Mouse (Mus musculus) CD4-positive, CD25-positive, alpha-beta regulatory T cell, adult 4 months (primary cell): ENCODE measurements around the gene Ccdc148. TPM values are rescaled to one million over a fixed set of nuclear protein-coding genes. Genes with fewer than 3 reads are reported as not detected.
A peak's percentile ranks its signal among the peaks of the same experiment; 100 is the strongest.

Experiments used
- ATAC-seq: one replicate; pipeline ENCODE4 v1.8.0; 2017
- polyA plus RNA-seq, 2 experiments: library from polyadenylated mRNA; unstranded; fragments of 100-300 nt; shearing (Covaris generic); gene quantifications; one replicate each; pipeline ENCODE4 v1.2.1; 2017

The Ccdc148 gene
- 1 to 10 TPM; 1.0 to 1.1 TPM for polyA plus RNA-seq

DNA sequence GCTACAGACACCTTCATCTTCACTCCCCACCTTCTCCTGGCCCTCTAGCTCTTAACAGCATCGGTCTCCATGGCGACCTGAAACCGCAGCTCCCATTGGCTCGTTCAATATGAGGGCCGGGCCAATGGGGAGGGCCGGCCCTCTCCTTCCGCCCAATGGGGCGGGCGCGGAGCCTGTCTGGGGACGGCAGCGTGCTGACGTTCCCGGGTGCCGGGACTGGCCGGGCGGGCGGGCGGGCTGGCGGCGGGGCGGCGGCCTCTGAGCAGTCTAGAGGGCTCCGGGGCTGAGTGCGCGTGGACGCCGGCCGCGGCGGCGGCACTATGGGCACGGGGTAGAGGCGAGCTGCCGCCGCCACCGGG lies at the start of gene Ccdc148, which contains the start of gene Pkp4:
Gene Ccdc148, minus strand, starts transcription at position 79 of the 359 bp plus-strand sequence.
Gene Pkp4, plus strand, starts transcription at position 246 of the 359 bp plus-strand sequence.
- ATAC-seq = peak; percentile 94

DNA sequence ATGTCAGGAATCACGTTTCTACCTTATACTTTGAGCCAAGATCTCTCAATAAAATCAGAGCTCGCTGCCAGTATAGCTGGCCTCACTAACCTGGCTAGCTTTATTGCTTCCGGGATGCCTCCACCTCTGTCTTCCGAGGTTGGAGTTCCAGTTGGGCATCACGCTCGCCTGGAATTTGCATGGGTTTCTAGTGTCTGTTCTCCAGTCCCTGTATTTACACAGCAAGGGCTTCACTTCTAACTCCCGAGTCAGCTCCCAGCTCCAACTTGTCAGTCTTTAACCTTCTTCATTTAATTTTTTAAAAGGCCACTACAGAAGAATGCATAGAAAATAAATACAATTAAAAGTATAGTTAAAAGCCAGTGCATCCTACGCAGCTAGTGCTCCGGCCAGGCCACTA lies 47.8 kb upstream of the Ccdc148 start:
- no peak for ATAC-seq

DNA sequence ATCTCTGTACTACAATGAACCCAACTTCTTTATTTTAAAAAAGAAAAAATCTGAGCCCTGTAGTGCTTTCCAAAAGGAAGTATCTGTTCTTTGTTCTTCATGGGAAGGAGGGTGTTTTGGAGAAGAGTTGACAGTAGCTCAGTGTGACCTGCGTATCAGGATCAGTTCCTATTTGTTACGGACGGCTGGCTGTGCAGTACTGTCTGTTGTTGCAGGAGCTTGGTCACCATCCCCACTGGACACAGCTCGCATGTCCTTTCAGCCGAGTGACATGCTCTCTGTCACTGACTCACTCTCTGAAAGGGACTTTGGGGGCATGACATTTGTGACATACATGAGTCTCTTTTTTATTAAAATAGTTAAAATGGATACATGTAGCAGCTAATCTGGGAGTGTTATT lies 47.2 kb upstream of the Ccdc148 start:
- no peak for ATAC-seq

DNA sequence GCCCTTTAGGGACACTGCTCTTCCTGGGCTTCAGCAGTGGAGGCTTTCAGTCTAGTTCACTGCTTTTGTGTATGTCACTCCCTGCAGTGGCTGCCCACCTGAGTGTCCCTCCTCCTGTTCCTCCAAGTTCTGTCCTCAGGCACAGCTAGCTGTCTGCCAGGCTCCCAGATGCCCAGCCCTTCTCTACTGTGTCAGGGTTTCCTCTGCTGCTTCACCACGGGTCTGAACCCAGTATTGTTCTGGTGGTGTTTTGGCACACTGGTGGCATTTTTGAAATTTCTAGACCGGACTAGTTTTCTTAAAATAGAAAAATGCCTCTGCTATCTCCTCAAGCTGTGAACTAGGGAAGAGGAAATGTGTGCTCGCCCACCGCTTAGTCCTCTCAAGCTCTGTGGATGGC lies 46.8 kb upstream of the Ccdc148 start:
- no peak for ATAC-seq

DNA sequence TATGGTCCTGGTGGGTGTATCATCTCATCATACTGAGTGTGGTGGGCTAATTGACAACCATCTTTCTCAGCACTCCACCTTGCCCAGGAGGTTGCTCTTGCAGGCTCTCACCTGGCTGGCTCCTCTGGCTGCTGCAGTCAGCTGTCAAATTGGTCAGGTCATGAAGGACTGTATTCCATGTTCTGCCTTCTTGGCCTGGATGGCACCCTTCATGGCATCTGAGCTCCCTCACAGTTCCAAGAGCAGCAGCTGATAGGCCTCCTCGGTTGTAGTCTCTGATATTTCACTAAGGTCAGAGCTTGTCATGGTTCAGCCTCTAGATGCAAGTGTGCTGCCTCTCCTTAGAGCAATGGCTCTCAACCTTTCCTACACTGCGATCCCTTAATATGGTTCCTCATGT lies 45.7 kb upstream of the Ccdc148 start:
- ATAC-seq = no peak

DNA sequence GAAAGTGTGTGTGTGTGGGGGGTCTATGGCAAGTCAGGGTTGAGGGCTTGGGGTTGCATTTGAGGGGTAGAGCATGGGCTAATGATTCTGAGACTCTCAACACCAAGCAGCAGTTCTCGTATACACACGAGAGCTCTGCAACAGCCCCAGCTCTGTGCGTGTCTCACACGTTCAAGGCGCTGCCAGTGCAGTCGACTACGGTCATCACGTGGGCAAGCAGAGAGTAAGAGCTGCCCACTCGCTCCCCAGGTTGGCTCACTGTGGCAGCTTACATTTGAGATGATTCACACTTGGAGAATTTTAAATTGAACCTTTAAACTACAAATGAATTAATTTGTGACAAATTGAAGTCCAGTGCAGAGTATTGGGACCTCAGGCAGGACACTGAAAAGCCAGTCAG lies 44.6 kb upstream of the Ccdc148 start:
- ATAC-seq = no peak

DNA sequence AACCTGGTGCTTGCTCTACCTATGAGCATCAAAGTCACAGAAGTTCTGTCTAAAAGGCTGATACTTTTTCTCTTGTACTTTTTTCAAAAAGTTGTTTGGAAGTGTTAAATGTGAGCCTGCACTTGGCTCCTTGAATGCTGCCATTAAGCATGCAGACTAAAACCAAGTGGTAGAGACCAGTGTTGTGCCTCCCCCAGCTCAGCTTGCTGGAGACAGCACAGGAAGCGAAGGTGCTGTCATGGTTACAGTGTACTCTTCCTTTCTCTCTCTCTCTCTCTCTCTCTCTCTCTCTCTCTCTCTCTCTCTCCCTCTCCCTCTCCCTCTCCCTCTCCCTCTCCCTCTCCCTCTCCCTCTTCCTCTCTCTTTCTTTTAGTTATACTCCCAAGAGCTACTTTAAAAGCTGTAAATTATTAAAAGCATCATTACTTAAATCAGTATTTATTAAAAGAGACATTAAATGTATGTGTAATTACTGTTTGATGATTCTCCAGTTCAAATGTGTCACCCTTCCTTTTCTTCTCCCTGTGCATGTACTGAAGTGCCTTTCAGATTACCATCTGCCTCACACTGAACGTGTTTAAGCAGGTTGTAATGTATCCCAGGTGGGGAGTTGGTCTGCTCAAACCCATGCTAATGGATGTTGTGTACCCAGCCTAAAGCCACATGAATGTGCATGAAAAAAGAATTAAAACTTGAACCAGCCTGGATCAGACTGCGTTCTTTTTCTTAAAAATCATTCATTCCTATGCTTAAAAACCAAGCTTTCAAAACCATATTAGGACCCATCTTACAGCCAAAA lies 43.3 kb upstream of the Ccdc148 start:
- peak; percentile 41 for ATAC-seq

DNA sequence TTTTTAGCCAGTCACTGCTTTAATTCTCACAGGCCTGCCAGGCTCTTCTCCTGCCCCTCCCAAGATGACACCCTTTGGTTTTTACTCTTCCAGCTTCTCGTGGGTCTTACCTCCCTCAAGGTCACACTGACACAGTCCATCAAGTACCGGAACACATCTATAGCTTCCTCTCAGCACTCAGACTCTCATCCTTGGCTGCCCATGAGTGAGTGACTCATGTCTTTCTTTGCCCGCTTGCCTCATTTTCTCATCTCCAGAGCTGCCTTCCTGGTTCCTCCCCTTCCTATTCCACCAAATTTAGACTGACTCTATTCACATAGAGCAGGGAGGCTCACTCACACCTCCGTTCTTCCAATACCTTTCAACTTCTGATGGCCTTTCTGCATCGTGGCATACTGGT lies 42.4 kb upstream of the Ccdc148 start:
- no peak for ATAC-seq

DNA sequence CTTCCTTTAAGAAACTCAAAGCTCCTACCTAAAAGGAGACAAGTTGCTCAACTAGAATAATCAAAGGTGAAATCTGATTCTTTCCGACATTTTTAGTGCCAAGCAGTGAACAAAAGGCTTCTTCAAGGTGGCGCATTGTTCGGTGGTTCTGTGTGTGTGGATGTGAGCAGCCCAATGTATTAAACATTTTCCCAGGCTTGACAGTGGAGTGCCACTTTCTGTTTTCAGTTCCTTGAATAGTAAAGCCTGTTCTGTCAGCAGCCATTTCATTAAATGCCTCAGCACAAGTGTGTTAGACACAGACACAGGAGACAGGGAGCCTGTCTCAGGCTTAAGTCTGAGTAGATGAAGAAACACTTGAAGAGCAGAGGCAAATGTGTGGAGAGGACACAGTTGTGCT lies 40.0 kb upstream of the Ccdc148 start:
- ATAC-seq = no peak

DNA sequence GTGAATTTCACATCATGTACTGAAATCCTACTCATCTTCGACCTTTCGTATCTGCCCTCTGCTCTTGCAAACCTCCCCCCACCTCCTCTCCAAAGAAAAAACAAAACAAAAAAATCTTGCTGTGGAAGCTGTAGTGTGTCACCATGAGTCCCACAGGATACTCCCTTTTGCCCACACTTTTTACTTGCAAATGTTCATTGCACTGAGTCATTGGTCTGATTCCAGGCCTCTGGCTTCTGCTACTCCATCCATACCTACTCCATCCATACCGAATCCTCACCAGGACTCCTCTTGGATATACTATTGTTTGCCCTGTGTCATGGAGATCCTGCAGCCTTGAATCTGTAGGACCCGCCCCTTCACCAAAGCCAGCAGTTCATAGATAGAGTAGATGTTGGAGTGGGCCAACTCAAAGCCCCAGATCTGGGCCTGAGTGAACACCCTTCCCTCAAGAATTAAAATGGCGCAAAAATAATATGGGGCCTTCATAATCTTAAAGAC lies 39.0 kb upstream of the Ccdc148 start:
- ATAC-seq = no peak

DNA sequence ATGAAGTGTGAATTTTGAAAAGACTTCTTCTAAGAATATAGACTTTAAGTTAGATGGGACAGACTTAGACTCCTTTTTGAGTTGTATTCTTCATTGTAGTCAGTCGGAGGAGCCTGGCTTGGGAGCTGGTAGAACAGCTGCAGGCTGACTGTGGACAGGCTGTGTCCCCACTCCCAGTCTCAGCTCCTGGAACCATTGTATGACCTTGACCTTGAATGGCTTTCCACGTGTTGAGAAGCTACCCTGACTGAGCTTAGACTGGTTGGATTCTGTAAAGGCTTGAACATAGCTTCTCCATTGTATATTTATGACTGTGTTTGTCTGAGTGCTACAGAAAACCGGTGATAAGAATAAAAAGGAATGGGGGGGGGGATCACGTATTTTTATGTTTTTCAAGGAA lies 36.7 kb upstream of the Ccdc148 start:
- ATAC-seq = no peak

DNA sequence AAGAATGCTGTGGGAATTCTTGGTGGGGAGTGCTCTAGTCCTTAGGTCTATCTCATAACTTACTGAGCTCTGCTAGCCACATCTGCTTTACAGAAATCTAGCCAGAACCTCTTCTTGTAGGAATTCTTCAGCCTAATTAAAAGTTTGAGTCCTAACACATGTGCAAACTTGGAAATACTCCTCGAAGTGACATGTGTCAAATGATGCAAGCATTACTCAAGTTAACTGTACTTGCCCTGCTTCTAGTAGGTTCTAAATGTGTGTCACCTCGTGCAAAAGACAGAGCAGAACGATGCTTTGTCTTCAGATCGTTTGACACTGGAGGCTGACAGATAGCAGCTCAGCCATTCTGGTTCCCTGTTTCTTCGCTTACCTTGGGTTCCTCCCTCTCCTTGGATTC lies 32.6 kb upstream of the Ccdc148 start:
- no peak for ATAC-seq

DNA sequence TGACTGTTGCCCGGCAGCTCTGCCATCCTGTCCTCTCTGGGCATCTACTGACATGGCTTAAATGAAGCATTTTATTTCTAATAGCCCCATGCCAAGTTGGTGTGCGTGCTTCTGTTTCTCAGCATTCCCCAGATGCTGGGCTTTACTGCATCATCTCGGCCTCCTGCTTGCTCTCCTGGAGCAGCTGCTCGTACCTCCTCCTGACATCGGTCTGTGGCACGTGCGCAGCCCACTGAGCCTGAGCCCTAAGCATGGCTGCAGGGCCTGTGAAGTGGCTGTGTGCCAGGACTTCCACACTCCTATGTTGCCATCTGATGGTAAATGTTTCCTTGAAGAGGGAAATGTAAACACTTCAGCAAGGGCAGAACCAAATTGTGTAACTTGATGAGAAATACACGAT lies 31.0 kb upstream of the Ccdc148 start:
- no peak for ATAC-seq

DNA sequence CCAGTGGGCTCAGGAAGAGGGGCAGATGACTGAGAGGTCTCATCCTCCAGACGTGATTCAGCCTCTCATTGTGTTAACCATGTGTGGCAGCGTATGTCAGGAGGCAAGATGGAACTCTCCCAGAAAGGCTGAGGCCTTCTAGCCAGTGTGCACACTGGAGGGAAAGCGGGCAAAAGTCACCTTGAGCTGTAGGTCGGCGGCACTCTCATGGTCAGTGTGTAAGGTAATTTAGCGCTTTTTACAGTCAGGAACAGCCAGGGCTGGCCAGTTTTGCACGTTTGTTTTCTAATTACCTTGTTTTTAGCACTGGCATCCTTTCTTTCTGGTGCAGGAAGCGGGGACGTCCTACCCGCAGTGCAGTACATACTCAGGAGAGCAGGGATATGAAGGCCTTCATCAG lies 29.7 kb upstream of the Ccdc148 start:
- ATAC-seq = no peak

DNA sequence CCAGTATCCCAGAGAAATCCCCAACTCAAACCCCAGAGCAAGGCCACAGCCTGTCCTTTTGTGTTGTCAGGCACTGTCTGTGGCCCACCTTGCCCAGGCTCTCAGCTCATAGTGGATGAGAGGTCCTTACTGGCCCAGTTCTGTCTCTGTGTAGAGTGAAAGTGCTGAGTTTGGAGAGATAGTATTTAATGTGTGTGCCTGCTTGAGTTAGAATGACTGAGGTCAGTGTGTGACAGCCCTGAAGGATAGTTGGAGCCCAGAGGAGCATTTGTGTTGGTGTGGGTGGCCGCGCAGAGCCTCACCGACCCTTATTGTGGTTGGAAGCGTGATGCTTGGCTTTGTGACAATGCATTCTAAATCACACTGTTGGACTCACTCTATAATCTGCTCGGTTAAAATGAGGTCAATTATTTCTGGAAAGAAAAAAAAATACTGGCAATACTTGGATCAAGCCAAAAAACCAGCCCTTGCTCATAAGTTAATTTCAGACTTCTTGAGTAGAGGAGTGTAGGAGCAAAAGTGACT lies 29.2 kb upstream of the Ccdc148 start:
- ATAC-seq = no peak

DNA sequence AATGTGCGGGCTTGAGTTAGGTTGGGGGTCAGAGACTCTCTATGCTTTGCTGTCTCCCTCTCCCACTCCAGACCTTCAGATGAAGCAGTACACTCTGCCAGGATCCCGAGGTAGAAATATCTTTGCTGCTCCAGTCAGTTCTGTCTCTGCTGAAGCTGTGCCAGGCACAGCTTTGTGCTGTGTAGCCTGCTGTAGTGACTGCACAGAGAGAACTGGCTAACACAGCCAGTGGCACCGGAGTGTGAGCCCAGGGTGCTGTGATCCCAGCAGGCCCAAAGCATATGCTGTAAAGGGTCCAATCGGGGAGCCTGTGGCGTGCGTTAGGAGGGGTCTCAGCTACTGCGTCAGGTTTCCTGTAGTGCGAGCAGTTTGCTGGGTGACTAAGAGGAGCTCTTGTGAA lies 27.8 kb upstream of the Ccdc148 start:
- ATAC-seq = no peak

DNA sequence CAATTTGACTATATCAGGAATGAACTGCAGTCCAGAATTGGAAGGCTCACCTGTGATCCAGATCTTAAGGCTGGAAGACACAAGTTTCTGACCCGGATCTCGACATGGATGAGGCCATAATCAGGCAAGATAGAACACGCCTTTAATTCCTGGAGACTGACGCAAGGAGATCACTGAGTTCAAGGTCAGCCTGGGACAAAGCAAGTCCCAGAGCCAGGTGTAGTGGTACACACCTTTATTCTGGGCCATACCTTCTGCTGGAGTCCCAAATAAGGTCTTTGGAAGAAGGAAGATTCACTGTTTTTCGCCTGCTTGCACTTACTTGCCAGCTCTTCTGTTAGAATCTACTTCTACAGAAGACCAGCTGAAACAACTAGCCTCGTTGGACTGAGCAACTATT lies 26.5 kb upstream of the Ccdc148 start:
- no peak for ATAC-seq

DNA sequence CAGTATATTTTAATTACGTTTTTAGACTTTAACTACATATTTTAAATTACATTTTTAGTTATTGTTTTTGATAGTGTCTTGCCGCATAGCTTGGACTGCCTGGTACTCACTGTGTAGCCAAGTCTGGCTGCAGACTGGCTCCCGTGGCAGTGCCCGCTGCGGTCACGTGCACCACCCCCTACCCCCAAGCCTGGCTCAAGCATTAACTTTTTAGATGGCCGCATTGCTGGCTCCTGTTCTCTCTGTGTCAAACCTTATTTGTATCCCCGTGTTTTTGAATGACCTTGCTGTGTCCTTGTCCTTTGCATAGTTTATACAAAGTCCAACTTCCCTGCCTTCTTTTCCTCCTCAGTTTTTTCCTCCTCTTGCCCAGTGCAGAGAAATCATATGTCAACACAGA lies 25.6 kb upstream of the Ccdc148 start:
- no peak for ATAC-seq

DNA sequence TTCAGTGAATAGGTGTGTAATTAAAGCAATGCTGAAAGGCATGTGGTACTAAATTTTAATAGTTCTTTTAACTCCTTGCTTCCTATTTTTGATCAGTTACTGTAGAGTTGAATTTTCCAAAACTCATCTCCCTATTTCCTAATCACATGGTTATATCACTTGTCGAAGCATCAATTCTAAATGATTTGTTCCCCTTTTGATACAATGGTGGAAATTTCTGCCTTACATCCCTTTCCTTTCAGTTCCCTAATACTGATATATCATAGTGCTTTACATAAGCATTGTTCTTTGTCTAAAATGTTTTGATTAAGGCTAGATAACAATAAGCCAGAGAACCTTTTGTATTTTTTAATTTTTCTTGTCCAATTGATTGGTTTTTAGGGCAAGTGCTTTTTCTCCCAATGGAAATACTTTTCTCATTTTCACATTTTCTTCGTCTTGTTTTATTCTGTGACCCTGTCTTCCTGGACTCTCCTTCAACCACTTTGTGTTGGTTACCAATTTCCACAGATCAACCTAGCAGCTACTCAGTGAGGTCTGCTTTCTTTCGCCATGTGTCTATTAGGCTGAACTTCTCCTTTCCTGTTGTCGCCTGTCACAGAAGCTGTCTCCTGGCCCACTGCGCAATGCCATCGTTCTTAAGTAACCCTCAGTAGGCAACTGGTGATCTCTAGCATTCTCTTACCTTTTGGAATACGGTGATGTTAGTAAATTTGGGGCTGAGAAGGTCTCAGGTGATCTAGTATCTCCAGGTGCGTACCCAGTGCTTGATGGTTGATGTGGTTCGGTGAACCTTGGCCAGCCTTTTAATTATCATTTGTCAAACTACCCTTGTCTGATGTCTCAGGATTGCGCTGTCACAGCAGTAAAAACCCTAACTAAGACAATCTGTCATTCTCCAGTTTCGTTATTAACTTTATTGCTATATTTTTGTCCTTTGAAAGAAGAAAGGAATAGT lies 23.9 kb upstream of the Ccdc148 start:
- no peak for ATAC-seq

DNA sequence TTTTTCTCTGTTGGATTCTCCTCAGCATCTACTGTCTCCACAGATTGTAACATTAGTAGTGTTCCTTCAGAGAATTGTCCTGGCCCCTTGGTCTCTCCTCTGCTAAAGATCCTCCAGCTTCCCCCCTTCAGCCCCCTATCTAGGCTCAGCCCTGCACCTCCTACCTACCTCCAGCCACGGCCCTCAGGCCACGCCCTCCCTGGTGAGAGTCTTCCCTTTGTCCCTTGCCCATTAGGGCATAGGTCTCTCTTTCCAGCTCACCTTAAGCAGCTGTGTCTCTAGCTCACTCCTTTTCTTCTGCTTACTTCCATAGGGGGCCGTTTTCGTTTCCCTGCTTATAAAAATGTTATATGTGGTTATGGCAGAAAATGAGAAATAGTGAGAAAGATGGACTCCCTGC lies 23.1 kb upstream of the Ccdc148 start:
- no peak for ATAC-seq

DNA sequence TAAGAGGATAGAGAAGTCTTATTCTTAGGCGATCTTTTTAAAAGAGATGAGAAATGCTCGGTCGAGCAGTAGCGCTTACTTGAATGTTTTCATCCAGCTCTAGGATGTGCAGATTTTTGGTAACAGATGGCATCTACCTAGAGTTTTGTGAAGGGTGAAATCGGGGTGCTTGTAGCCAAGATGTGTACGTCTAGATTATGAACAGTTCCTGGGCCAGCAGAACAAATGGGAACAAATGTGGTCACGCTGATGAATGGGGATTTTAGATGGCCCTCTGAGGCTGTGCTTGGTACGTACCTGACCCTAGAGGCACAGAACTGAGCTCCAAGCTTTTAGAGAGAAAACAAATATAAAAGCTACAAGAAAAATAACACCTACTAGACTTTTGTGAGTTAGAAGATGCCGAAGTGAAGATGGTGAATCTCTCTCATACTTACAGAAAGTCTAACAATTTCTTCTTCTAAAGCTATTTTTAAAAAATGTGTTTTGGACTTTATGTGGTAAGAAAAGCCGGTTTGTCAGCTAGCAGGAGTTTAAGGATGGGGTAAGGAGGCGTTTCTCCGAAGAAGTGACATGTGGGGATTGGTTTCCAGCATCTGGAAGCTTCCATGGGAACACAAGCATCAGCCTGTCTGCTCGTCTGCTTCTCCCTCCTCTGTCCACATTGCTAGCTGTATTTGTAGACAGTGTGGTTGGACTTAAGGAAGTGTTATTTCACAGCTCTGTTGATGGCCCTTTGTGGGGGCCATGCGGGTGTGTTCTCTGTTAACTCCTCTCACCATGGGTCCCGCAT lies 21.0 kb upstream of the Ccdc148 start:
- no peak for ATAC-seq

DNA sequence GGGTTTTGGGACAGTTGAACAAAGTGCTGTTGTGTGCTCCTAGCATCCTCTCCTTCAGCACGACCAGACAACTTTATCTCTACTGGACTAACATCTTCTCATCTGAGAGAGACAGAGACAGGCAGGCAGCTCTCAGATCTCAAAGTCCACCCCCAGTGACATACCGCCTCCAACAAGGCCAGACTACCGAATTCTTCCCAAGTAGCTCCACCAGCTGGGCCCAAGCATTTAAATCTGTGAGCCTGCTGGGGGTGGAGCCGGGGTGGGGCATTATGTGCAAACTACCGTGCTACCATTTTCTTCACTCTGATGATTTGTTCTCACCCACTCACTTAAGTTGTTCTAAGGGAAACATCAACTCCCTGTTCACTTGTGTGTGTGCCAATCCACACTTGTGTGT lies 19.0 kb upstream of the Ccdc148 start:
- ATAC-seq = no peak

DNA sequence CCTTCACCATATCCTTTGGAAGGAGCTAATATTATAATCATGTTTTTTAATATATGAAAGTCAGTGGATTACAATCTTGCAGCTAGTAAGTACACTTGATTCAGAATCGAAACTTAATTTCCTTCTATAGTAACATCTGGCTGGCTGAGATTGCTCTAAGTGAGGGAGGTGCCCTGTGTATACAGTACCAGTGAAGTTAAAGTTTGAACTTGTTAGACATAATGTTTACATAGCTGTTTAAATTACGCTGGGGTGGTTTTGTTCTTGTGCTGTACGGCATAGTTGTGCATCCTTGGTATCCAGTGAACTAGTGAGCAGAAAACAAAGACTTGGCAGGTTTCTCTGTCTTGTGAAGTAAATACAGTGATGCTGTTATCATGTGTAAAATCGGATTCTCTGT lies 18.5 kb upstream of the Ccdc148 start:
- no peak for ATAC-seq
